Mouse (Mus musculus): ENCODE results near the gene Tbc1d23. TPM values are rescaled to one million over a fixed set of nuclear protein-coding genes. Genes with fewer than 3 reads are reported as not detected.

The Tbc1d23 gene
- total RNA-seq, 2 experiments from 2014 or later = 16.6 to 19.6 TPM

Other genes starting within 250 kb of the Tbc1d23 start
- gene Tmem45a2, start 160.1 kb downstream of the Tbc1d23 start, total RNA-seq (2021) = not detected
- 10 to 100 TPM; 30.3 to 32.9 TPM for gene Tomm70a, start 109.8 kb downstream of the Tbc1d23 start, total RNA-seq (2021)
- gene Nit2, start 64.2 kb downstream of the Tbc1d23 start, total RNA-seq (2021) = 10 to 100 TPM; 19.2 to 22.5 TPM
- not detected for gene Tmem30c, start 61.4 kb upstream of the Tbc1d23 start, total RNA-seq (2021)
- 10 to 100 TPM; 44.0 to 60.2 TPM for gene Filip1l, start 121.6 kb upstream of the Tbc1d23 start, total RNA-seq (2021)